Mouse (Mus musculus): ENCODE measurements around the gene Eid2b. TPM values are rescaled to one million over a fixed set of nuclear protein-coding genes. Genes with fewer than 3 reads are reported as not detected.

Eid2b gene
- total and polyA plus RNA-seq, 3 experiments = 3.2 to 5.3 TPM; not detected in 1

- no peaks in the 10 kb centered on the region for H3K79me2 ChIP-seq (ENCODE audit: control insufficient read depth, insufficient read depth, low read length, poor library complexity)
- H3K36me3 ChIP-seq (ENCODE audit: control insufficient read depth in 1 of 2, insufficient read depth in 2 of 2, low read length in 2 of 2) = no peaks in the 10 kb centered on the region
- no peaks in the 10 kb centered on the region for H3K4me1 ChIP-seq (ENCODE audit: control insufficient read depth in 1 of 2, insufficient read depth in 2 of 2, low read length in 2 of 2)
- H3K4me3 ChIP-seq (ENCODE audit: control insufficient read depth in 1 of 2, insufficient read depth in 1 of 2, low read depth in 2 of 2, low read length in 2 of 2) = no peak overlapping the region
- no peak overlapping the region for H3K27ac ChIP-seq (ENCODE audit: control insufficient read depth, low read depth, low read length)
- H3K9ac ChIP-seq (ENCODE audit: control insufficient read depth, low read depth, low read length, poor library complexity, severe bottlenecking) = no peak overlapping the region
- no peak for DNase-seq (ENCODE audit: low read depth, low spot score)
- H3K9me3 ChIP-seq (replicated peaks; ENCODE audit: insufficient read depth, low read length) = no peaks in the 10 kb centered on the region
- H3K27me3 ChIP-seq (ENCODE audit: control insufficient read depth in 1 of 2, insufficient read depth in 2 of 2, low read length in 2 of 2) = no peaks in the 10 kb centered on the region
- TF ChIP-seq NRF1 (IDR thresholded peaks at IDR 0.05; ENCODE audit: insufficient read depth, low read depth, low read length, poor library complexity, severe bottlenecking) = no peak
- no peak for TF ChIP-seq UBTF (IDR thresholded peaks at IDR 0.05; ENCODE audit: borderline replicate concordance, insufficient read depth, low read depth, low read length)
- TF ChIP-seq CHD2 (IDR thresholded peaks at IDR 0.05; ENCODE audit: low read length) = no peak
- no peak for TF ChIP-seq TAL1 (IDR thresholded peaks at IDR 0.05; ENCODE audit: low read length)
- no peak for TF ChIP-seq CHD1 (IDR thresholded peaks at IDR 0.05; ENCODE audit: low read depth, low read length)
- TF ChIP-seq ZC3H11A (IDR thresholded peaks at IDR 0.05; ENCODE audit: low read depth, low read length) = no peak
Observed at GRCm38 (mm10) chr7:28268042-28268531, 9.5 kb upstream of the Eid2b start.

GRCm38 (mm10) chr7:28268576-28268975 lies 9.0 kb upstream of the Eid2b start:
- no peak for DNase-seq (ENCODE audit: low read depth, low spot score)
- Histone ChIP-seq H3K36me3 (ENCODE audit: control insufficient read depth in 1 of 2, insufficient read depth in 2 of 2, low read length in 2 of 2) (no peaks in the 10 kb centered on the region), H3K9ac (ENCODE audit: control insufficient read depth, low read depth, low read length, poor library complexity, severe bottlenecking) (no peak overlapping the region), H3K79me2 (ENCODE audit: control insufficient read depth, insufficient read depth, low read length, poor library complexity) (no peaks in the 10 kb centered on the region), H3K4me3 (ENCODE audit: control insufficient read depth in 1 of 2, insufficient read depth in 1 of 2, low read depth in 2 of 2, low read length in 2 of 2) (no peak overlapping the region), H3K4me1 (ENCODE audit: control insufficient read depth in 1 of 2, insufficient read depth in 2 of 2, low read length in 2 of 2) (no peaks in the 10 kb centered on the region), H3K27ac (ENCODE audit: control insufficient read depth, low read depth, low read length) (no peak overlapping the region), H3K27me3 (ENCODE audit: control insufficient read depth in 1 of 2, insufficient read depth in 2 of 2, low read length in 2 of 2) (no peaks in the 10 kb centered on the region), H3K9me3 (replicated peaks; ENCODE audit: insufficient read depth, low read length) (no peaks in the 10 kb centered on the region)
- TF ChIP-seq MAX (IDR thresholded peaks at IDR 0.05; ENCODE audit: low read length) = no peak
- no peak for TF ChIP-seq TCF12 (IDR thresholded peaks at IDR 0.05; ENCODE audit: low read depth, low read length)
- no peak for TF ChIP-seq SIN3A (IDR thresholded peaks at IDR 0.05; ENCODE audit: low read length)
- TF ChIP-seq SMC3 (IDR thresholded peaks at IDR 0.05; ENCODE audit: low read depth, low read length) = no peak
- TF ChIP-seq MAFK (IDR thresholded peaks at IDR 0.05; ENCODE audit: borderline replicate concordance, low read depth, low read length) = no peak
- no peak for TF ChIP-seq ZC3H11A (IDR thresholded peaks at IDR 0.05; ENCODE audit: low read depth, low read length)
- TF ChIP-seq POLR2AphosphoS5 (IDR thresholded peaks at IDR 0.05; ENCODE audit: borderline replicate concordance, low read depth, low read length) = no peak
- TF ChIP-seq ELF1 (IDR thresholded peaks at IDR 0.05; ENCODE audit: low read depth, low read length) = no peak
- TF ChIP-seq MAZ (IDR thresholded peaks at IDR 0.05; ENCODE audit: low read depth, low read length) = no peak
- no peak for TF ChIP-seq JUND (IDR thresholded peaks at IDR 0.05; ENCODE audit: low read depth, low read length)
- no peak for TF ChIP-seq ETS1 (IDR thresholded peaks at IDR 0.05; ENCODE audit: low read depth, low read length)
- TF ChIP-seq UBTF (IDR thresholded peaks at IDR 0.05; ENCODE audit: borderline replicate concordance, insufficient read depth, low read depth, low read length) = no peak
- no peak for TF ChIP-seq CTCF (IDR thresholded peaks at IDR 0.05 in 2 of 3, conservative IDR thresholded peaks at IDR 0.05 in 1 of 3; ENCODE audit: control insufficient read depth in 1 of 3, insufficient read depth in 1 of 3, low read depth in 2 of 3, low read length in 3 of 3, poor library complexity in 1 of 3, severe bottlenecking in 1 of 3)
- no peak for TF ChIP-seq EP300 (IDR thresholded peaks at IDR 0.05; ENCODE audit: low read depth in 1 of 2, low read length in 2 of 2)

All from MEL (cell line).